Mouse (Mus musculus) thymus, adult 18-20 months (tissue): ENCODE measurements at regions not wholly inside any gene's neighbourhood (a gene's known extent, or its start where the extent isn't known, plus 50 kb on each side); places are given as distances from the start of the nearest gene placed in this dataset.

ENCODE experiments used
- DNase-seq, 2 experiments: peaks; one replicate each; pipeline ENCODE4 v3.0.0; 2022; ENCODE audit warnings: mixed read lengths in 2 of 2

DNA sequence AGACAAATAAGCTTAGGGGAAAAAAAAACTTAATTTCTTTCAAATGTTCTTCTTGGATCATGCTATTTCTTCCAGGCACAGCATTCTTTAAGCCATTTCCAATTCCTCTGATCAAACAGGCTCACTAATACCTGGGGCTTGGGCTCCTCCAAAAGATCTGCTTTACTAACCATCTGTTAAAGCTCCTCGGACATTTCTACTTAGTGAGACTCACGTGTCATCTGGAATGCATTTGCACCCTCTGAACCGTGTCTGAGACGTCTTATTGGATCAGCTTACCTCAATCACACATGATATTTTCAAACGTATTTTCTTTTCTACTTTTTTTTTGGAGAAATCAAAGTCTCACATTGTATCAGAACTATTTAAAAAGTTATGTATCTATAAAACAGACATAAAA, 132.4 kb downstream of the Npr3 start:
- DNase-seq = no peak

DNA sequence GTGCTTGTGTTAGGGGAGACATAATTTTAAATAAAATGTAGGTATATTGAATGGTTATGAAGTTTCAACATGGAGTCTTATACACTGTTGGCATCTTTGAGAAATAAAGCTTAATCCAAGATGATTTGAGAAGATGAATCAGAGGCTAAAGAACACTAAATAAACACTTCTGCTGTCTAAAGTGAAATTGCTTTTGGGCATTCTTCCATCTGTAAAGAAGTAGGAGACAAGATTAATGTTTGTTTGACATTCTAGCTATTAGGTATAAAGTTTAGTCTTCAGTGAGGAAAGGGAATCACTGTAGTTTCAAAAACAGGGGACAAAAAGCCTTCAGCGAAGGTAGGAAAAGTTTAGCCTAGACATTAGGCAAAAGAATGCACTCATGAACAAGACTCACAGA, 136.5 kb downstream of the Npr3 start:
- no peak for DNase-seq

DNA sequence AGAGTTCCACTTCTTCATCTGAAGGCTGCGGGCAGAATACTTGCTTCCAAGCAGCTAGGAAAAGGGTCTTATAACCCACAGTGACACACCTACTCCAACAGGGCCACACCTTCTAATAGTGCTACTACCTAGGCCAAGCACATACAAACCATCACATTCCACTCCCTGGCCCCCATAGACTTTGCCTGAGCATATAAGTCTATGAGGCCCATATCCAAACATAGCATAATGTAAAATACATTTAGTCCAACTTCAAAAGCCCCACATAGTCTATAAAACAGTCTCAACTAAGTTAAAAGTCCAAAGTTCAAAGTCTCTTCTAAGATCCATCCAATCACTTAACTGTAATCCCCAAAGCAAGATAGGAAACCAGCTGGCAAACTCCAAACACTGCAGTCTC, 149.1 kb downstream of the Npr3 start:
- no peak for DNase-seq

DNA sequence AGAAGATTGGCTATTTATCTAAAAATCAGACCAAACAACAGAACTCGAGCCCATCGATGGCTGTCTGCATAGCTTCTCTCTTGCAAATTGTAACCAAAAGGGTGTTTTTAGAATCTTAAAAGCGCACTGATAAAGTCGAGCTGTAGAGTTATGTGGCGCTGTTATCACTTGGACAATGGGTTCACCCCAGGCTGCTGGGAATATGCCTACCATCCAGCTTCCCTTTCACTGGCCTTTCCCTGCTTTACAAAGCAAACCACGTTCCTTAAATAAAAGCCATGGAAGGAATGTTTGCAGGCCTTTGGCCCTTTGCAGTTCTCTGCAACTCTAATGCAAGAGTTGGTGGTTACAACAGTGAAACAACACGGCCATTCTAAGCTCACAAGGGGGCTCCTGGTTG, 150.3 kb downstream of the Npr3 start:
- no peak for DNase-seq

DNA sequence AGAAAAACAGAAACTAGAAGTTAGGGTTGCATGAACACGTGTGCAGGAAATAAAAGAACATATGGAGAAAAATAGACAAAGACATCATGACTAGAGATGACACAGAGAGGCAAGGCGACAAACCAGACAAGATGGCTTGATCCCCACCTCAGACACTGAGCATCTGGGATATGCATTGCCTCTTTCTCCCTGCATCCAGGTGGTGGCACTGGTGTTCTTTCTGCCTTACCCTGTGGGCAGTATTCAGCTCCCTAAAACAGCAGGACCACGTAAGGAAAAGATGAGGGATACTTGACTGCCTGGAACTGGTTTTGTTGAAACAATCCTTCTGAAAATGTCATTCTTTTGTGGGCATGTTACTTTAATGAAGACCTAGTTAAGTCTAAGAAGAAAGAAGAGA, 153.9 kb downstream of the Npr3 start:
- DNase-seq = no peak

DNA sequence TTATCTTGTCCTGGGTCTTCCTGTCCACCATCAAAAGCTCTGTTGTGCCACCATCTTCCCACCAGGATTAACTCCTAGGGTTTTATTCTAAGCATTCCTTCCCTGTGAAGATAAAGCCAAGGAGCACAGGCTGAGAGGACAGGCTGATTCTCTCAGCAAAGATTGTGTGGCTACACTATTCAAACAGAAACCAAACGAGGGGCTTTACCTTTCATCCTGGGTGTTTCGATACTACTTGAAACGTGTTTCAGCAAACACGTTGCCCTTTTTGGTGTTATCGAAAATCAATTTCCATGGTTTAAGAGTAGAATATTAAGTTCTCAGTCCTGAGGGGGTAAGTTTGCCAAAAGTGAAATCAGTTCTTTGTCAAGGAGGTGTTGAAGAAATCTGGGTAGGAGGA, 156.2 kb downstream of the Npr3 start:
- DNase-seq = no peak

DNA sequence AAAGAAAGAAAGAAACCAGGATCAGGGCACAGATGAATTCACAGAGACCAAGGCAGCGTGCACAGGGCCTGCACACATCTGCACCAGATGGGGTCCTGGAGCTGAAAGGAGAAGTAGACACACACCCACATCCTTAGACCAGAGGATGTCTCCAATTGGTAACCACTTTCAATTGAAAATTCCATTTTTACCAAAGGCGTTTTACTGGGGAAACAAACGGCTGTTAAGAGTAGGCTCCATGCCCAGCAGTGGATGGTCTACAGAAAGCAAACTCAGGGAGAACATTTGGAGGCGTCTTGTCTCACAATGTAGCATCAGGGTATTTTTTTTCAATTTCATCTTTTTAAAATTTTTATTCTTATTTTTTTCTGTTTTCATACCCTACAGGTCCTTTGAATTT, 157.6 kb downstream of the Npr3 start:
- DNase-seq = no peak

DNA sequence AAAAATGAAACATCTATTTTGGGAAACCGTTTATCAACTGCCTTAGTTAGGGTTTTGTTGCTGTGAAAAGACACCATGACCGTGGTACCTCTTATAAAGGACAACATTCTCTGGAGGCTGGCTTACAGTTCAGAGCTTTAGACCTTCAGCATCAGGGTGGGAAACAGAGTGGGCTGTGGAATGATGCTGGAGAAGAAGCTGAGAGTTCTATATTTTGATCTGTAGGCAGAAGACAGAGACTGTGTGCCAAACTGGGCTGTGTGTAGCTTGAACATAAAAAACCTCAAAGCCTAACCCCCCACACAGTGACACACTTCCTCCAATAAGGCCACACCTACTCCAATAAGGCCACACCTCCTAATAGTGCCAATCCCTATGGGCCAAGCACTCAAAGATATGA, 158.8 kb downstream of the Npr3 start:
- DNase-seq = no peak

DNA sequence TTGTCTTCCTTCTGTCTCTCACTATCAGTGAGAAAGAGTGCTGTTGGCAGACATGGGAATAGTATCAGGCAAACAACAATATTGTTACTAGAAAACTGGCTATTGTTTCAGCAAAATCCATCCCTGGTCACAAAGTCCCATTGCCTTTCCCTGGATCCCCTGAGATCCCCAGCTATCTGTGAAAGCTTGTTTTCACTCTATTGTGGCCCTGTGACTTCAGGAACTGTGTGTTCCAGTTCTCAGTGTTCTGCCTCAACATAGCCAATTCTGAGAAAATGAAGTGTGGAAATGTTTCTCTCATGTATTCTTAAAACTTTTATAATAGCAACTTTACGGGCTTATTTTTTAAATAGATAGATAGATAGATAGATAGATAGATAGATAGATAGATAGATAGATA, 160.3 kb downstream of the Npr3 start:
- no peak for DNase-seq

DNA sequence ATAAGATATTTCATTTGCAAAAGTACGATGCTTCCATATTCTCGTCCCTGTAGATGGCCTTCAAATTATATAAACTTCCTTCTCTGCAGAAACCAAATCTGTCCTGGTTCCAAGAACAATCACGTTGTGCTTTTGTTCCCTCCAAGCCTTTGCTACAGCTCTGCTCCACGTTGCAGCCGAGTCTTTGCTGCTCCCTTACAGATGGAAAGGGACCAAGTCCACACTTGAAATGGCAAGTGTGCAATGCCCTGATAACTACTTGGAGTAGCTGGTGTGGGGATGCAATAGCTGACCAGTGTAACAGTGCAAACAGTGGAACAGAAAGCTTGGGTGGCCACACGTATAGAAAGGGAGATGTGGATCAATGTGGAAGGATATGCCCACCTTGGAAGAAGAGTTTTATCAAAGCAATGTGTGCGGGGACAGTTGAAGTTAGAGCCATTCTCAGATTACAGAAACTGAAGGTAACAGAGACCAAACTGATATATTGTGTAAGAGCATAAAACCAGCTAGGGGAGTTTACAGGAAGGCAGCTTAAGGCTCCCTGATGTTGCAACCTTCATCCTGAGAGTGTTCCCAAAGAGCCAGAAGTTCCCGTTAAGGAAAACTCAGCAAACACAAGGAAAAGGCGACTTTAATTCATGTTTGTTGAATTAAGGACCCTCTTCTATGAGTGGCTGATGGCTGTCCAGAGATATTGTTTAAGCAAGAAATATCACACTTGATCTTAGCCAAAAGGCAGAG, 161.3 kb downstream of the Npr3 start:
- DNase-seq = no peak

DNA sequence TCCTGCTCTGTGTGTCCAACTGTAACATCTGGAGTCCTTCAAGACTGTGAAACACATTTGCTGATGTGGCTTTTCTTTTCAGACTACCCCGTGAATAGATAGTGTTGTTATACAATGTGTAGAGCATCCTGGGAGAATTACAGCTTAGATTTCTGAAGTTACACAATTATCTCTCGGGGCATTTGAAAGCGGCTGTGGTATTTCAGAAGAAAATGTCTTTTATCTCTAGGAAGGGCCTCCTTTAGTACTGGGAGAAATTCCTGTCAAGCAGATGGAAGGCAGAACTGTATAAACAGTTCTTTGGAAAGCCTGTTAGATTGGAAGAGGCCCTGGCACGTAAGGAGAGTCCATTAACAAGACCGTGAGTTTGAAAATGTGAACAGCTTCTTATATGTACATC, 162.2 kb downstream of the Npr3 start:
- no peak for DNase-seq

DNA sequence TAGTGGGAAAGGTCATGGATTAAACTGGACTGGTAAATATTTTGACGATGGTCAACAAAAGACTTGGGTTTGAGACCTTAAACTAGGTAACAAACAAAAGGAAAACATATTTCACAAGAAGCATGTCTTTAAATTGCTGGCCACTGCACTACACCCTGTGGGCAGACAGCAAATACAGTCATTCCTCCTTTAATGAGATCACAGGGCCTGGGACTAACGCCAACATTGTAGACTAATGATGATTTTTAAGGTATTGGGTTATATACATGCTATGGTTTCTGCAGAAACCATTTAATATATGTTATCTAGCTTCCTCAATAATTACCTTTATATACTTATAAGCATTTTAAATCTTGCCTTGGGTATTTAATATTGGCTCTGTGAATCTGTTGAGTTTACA, 162.8 kb downstream of the Npr3 start:
- DNase-seq = no peak

DNA sequence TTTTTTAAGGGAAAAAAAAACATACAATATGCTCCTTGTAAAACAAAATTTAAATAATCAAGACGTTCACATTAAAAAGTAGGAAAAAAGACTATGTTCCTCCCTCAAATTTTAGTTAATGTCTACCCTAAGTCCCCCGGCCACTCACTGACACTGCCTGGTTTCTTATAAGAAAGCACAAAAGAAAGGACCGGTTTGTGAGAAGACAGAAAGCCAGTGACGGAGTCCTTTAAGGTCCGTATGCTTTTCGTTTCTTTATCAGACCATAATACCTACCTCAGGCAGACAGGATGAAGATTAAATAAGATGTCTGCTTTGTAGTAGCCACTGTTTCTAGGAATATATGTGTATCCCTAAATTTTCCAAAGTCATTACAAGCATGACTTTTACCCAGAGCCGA, 164.3 kb downstream of the Npr3 start:
- DNase-seq = no peak

DNA sequence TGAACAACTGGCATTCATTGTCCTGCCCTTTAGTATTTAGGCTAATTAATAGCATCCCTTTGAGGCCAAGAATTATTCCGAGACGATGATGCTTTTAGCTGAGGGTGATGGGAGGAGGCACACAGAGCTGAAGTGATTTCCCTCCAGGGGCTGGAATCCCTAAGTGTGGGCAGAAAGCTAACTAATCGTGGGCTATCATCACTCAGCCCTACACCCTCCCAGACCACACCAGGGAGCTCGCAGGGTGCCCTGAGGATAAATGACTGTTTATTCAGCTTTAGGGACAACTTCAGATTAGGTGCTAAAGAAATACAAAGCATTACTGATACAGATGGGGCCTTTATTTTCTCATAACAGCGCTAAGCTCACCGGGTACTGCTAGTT, 164.7 kb downstream of the Npr3 start:
- no peak for DNase-seq

DNA sequence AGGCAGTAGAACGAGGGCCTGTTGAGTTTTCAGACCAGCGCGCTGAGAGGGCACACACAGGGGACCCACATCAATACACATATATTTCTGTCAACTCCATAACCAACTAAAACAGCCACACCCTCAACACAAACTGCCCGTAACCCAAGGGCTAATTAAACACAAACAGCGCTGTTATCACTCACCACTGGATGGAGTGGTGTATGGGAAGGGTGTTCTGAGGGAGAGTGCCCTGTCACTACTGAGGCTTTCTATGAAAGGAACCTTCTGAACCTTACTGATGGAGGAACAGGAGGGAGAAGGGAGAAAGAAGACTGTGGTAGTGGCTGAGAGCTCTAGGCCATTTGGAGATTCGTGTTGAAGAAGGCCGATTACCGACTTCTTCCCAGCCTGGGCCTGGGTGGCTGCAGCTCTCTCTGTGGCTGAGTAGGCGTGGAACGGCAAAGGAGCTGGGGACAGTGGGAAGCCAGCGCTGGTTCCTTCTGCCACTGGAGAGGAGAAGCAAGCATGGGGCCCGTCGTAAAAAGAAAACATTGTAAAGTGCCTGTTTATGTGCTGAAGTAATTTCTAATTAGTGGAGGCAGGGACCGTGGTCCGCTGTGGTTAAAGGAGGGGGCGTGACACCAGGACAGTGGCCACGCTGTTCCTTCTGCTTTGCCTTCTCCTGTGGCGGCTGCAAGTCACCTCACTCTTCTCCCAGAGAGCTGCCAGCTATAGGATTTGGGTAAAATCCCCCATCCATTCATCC, 165.3 kb downstream of the Npr3 start:
- no peak for DNase-seq

DNA sequence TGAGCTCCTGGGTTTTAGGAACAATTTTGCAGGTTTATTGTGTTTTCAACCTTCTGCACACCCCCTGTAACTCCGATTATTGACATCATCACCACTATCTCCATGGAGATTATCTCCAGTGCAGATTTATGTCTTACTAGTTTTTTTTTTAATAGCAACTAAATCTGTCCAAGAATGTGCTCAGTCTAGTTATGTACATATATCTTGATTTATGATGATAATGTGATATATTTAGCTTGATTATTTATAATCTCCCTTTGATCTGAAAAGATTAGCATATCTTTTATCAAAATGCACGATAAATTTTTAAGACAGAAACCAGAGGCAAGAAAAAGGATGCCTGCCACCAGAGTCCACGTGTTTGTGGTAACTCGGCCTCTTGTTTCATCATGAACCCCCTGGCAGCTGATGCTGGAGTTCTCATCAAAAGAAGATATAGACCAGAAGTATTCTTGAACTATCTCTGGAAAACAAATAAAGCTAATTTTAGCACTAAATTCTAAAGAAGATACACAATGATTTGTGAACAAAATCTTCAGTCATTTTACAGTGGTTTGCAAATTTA, 169.6 kb downstream of the Npr3 start:
- no peak for DNase-seq

DNA sequence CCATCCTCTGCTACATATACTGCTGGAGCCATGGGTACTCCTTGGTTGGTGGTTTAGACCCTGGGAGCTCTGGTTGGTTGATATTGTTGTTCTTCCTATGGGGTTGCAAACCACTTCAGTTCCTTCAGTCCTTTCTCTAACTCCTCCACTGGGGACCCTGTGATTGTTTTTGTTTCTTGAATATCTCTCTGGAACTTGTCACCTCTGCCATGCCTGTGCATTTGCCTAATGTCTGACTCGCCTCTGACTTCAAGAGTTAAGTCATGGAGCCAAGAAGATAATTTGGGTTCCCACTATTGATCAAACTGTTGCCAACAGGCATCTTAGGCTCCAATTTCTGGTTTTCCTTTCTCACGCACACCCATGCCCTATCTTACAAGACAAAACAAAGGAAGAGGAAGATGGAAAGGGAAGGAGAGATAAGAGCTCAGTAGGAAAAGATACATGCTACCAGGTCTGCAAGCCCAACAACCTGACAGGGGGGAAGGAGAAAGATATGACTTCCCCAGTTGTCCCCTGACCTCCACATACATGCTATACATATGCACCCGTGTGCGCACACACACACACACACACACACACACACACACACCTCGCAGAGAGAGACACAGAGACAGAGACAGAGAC, 172.3 kb downstream of the Npr3 start:
- no peak for DNase-seq

DNA sequence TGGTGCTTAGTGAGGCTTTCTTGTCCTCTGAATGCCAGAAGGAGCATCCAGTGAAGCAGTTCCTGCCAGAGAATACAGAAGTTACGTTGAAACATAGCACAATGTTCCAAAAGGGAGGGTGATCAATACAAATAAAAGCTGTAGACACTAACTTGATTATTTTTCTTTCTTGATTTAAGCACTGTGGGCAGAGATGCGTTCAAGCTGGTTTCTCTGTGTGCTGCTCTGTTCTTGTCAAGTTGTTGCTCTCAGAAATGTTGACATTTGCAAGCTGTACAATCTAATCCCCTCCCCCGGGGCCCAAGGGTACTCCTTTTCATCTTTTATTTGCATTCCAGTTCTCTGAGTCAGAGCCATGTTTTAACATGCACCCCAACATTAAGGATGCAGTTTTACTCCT, 177.7 kb downstream of the Npr3 start:
- no peak for DNase-seq

DNA sequence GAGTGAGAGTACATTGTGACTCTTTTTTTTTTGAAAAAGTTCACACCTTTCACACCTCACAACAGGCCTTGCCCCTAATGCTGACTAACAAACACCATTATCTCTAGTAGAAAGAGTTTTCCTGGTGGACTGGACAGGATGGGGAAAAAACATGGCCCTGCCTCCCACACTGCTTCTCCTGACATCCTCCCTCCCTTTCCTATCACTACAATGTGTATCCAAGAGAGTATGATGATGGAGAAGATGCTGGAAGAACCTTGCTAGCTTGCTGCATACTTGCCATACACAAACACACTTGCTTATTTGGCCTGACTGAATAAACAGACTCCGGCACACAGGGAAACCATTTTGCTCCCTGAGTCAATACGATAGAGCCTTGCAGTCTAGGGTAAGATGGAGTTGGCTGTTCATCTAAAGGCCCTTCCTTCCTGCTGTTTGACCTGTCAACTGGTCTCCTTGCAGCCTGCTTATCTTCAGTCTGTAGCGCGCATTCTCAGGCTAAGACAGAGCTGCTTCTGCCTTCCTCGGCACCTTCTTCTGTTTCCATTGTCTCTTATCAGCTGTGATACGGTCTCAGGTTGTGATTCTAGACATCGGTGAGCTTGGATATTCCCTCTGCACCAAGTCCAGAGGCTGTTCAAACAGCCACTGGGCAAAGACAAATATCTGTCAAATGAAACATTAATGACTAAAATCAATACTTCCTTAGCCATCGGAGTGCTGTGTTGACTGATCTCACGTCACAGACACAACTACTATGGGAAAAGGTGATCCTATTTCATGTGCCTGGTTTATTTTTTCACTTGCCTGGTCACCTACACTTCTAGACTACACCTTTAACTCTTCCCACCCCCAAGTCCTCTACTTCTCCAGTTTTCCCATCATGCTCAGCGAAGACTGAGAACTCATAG, 181.2 kb downstream of the Npr3 start:
- DNase-seq = no peak

DNA sequence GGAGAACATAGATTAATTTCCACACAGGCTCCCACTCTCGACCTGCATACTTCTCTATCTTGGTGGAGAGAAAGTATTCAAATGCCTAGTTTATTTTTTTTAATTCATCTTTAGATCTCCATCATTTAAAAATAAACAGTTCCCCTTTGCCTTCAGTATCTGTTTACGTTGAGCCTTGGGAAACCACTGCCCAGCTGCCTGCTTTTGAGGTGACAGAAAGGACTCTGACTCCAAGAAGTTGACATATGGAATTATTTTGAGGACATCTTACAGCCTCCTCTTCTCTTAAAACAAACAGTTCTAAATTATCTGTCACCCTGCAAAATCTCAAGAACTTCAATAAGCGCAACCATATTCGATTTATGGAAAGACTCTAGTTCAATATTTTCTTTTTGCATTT, 186.4 kb downstream of the Npr3 start:
- DNase-seq = no peak

DNA sequence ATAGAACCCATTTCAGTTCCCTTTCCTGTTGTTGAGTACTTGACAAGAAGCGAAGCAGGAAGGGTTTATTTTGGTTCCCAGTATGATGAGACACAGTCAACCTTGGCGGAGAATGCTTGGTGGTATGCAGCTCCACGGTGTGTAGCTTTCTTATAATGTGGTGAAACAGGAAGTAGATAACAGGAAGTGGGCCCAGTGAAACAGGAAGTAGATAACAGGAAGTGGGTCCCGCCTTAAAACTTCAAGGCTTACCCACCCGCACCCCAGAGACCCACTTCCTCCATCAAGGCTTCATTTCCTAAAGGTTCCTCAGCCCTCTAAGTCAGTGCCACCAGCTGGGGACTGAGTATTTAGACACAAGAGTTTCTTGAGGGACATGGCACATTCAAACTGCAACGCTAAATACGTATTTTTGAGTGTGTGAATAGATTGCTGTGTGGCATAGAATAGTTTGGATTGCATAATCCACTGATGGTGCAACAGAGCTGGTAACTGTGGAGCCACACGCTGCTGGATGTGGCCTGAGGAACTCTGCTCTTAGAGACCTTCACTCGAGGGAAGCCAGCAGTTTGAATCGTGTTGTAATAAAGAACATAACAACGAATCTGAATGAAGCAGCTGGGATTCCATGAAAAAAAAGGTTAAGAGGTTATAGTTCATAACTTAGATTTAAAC, 190.8 kb downstream of the Npr3 start:
- no peak for DNase-seq
